8 mouse cellular contexts compared by ENCODE assay signal in genomic region chrX:74372888-74373549, GRCm38 (mm10). TPM values are rescaled to one million over a fixed set of nuclear protein-coding genes. Genes with fewer than 3 reads are reported as not detected.
A peak's percentile ranks its signal among the peaks of the same experiment; 100 is the strongest.
DNase-seq lines count a peak whose midpoint lies in the region; ATAC-seq and TF ChIP-seq lines count a peak whose summit lies in the region.

Gene Ubl4a (minus strand): TSS chrX:74373218.
Gene Slc10a3 (minus strand): TSS chrX:74373349.

- no peak within 1 kb of the TSS for H3K9ac ChIP-seq in hindbrain, embryonic 11.5 days (ENCODE audit: low read depth, low read length)
- H3K9ac ChIP-seq in lung, postnatal 0 days (replicated peaks; ENCODE audit: low read depth) = peak within 1 kb of the TSS; percentile 43; the same call in 1 of the 2 replicates

- ATAC-seq in Patski = peak; percentile 84
- ATAC-seq in hindbrain, embryonic 11.5 days (ENCODE audit: low FRiP score) = peak; percentile 93
- peak; percentile 93 for ATAC-seq in lung, postnatal 0 days

- WGBS in hindbrain, embryonic 11.5 days = 28% methylated on average over 31 of the region's 32 CpGs
- WGBS in lung, postnatal 0 days = 13% methylated on average over 32 of the region's 32 CpGs

- no peak for DNase-seq in Patski (ENCODE audit: low read depth, low spot score)
- DNase-seq in cerebellum, postnatal 14 days = peak; percentile 76 to 82
- DNase-seq in frontal cortex, postnatal 10 days (ENCODE audit: low spot score in 2 of 2) = peak; percentile 74 to 79
- DNase-seq in hindbrain, embryonic 11.5 days (ENCODE audit: low spot score) = peak; percentile 82
- DNase-seq in layer of hippocampus, postnatal 10 days (ENCODE audit: low spot score in 2 of 2) = peak; percentile 66 to 80
- peak; percentile 96 for DNase-seq in lung, postnatal 0 days (ENCODE audit: low spot score)
- peak; percentile 86 for DNase-seq in ovary, postnatal 36 days (ENCODE audit: low spot score)
- DNase-seq in thymus, postnatal 14 days = peak; percentile 87

- H3K4me1 ChIP-seq in hindbrain, embryonic 11.5 days (replicated peaks; ENCODE audit: control insufficient read depth, insufficient read depth, low read length) = no peaks in the 10 kb centered on the region
- H3K4me1 ChIP-seq in lung, postnatal 0 days (ENCODE audit: insufficient read depth, low read depth, low read length) = no peaks in the 10 kb centered on the region

- H3K36me3 ChIP-seq in hindbrain, embryonic 11.5 days (ENCODE audit: control insufficient read depth, insufficient read depth, low read length) = no peaks in the 10 kb centered on the region
- no peaks in the 10 kb centered on the region for H3K36me3 ChIP-seq in lung, postnatal 0 days (ENCODE audit: insufficient read depth, low read length)

- no peaks in the 10 kb centered on the region for H3K9me3 ChIP-seq in hindbrain, embryonic 11.5 days (ENCODE audit: control insufficient read depth, low read length)
- H3K9me3 ChIP-seq in lung, postnatal 0 days (ENCODE audit: low read length) = no peaks in the 10 kb centered on the region

- H3K4me3 ChIP-seq in hindbrain, embryonic 11.5 days (ENCODE audit: low read depth, low read length) = peak within 1 kb of the TSS; percentile 34
- peak within 1 kb of the TSS; percentile 45 for H3K4me3 ChIP-seq in lung, postnatal 0 days (ENCODE audit: low read depth, low read length)

- TF ChIP-seq CTCF in Patski (IDR thresholded peaks at IDR 0.05) = no peak
- TF ChIP-seq CTCF in lung, postnatal 0 days (IDR thresholded peaks at IDR 0.05) = no peak

- H3K27me3 ChIP-seq in Patski = no peaks in the 10 kb centered on the region
- no peaks in the 10 kb centered on the region for H3K27me3 ChIP-seq in hindbrain, embryonic 11.5 days (ENCODE audit: control insufficient read depth, insufficient read depth, low read length)
- H3K27me3 ChIP-seq in lung, postnatal 0 days (replicated peaks; ENCODE audit: insufficient read depth, low read length) = no peaks in the 10 kb centered on the region

- in situ Hi-C loops in Patski (cut with MboI; ENCODE audit: low pct_unique_long_range_greater_than_20kb) = no loop called here

- TF ChIP-seq EP300 in lung, postnatal 0 days (IDR thresholded peaks at IDR 0.05) = no peak

- H3K27ac ChIP-seq in hindbrain, embryonic 11.5 days (ENCODE audit: low read depth, low read length) = no peak within 1 kb of the TSS
- H3K27ac ChIP-seq in lung, postnatal 0 days (ENCODE audit: low read length) = peak within 1 kb of the TSS; percentile 38; the same call in 1 of the 2 replicates

- POLR2A ChIA-PET in Patski (lab: Charles Lee) = interaction anchor here (0.6 kb wide), 1 partner anchor 869 kb away, joined by 3 read pairs; no protein-coding TSS in a partner anchor

- CTCF ChIA-PET in Patski (lab: Charles Lee) = interaction anchor here (1.0 kb wide), 1 partner anchor 21 kb away, joined by 3 read pairs; no protein-coding TSS in a partner anchor

- peak within 1 kb of the TSS; percentile 41 for H3K4me2 ChIP-seq in hindbrain, embryonic 11.5 days (replicated peaks; ENCODE audit: low read depth, low read length)
- peak within 1 kb of the TSS; percentile 58 for H3K4me2 ChIP-seq in lung, postnatal 0 days (replicated peaks; ENCODE audit: low read depth, low read length)

RNA-seq across cellular contexts. Expression of gene Ubl4a, which starts in this region (rescaled TPM):
- 31.4 TPM for polyA plus RNA-seq in Patski (2021)
- polyA plus RNA-seq in hindbrain, embryonic 11.5 days (2014; fragmentation: Nextera tagmentation; extraction: Ambion mirVana) = 68.6 and 69.9 TPM in 2 replicates
- 10 to 100 TPM; 51.9 to 54.7 TPM for total RNA-seq in layer of hippocampus, postnatal 10 days (2021)
- 53.0 and 56.2 TPM in 2 replicates for polyA plus RNA-seq in lung, postnatal 0 days (2015; fragmentation: Nextera tagmentation; extraction: Ambion mirVana)

RNA-seq across cellular contexts. Expression of gene Slc10a3, which starts in this region (rescaled TPM):
- polyA plus RNA-seq in Patski (2021) = 17.6 TPM
- polyA plus RNA-seq in hindbrain, embryonic 11.5 days (2014; fragmentation: Nextera tagmentation; extraction: Ambion mirVana) = 7.4 and 7.7 TPM in 2 replicates
- total RNA-seq in layer of hippocampus, postnatal 10 days (2021) = 1 to 10 TPM; 2.3 to 2.5 TPM
- polyA plus RNA-seq in lung, postnatal 0 days (2015; fragmentation: Nextera tagmentation; extraction: Ambion mirVana) = 25.0 and 25.6 TPM in 2 replicates
